Mouse (Mus musculus) embryonic facial prominence, embryonic 14.5 days (tissue): ENCODE measurements around the gene Dcp1b. TPM values are rescaled to one million over a fixed set of nuclear protein-coding genes. Genes with fewer than 3 reads are reported as not detected.
"Not testable (repeated sequence)": the region's sequence is repeated elsewhere in the genome, so short reads cannot be mapped to it uniquely, and the experiment has no call there.

Experiments
- ATAC-seq: fragments of 200-750 bp; cut with Nextera tagmentation; 2 replicates; pipeline ENCODE4 v1.8.0; 2017; ENCODE audit warnings: low read depth, moderate number of reproducible peaks, moderate TSS enrichment
- DNase-seq: peaks from one replicate; pipeline ENCODE4 v3.0.0-alpha.2; 2015; ENCODE audit warnings: low spot score
- H3K27ac ChIP-seq: fragments of 300-500 bp; sonication (generic); replicated peaks from 2 replicates; pipeline ENCODE4 v1.5.1; 2014; ENCODE audit warnings: low read depth, mild to moderate bottlenecking, low read length, moderate library complexity
- H3K27me3 ChIP-seq: fragments of 300-500 bp; sonication (generic); replicated peaks from 2 replicates; pipeline ENCODE4 v1.6.1; 2014; ENCODE audit warnings: low read length; ENCODE audit not compliant: control insufficient read depth, insufficient read depth
- H3K36me3 ChIP-seq: fragments of 300-500 bp; sonication (generic); 2 replicates; pipeline ENCODE4 v1.6.1; 2014; ENCODE audit warnings: low read length, mixed read lengths; ENCODE audit not compliant: control insufficient read depth, insufficient read depth
- H3K4me1 ChIP-seq: fragments of 300-500 bp; sonication (generic); 2 replicates; pipeline ENCODE4 v1.6.1; 2014; ENCODE audit warnings: antibody characterized with exemption, low read length; ENCODE audit not compliant: control insufficient read depth, insufficient read depth
- H3K4me2 ChIP-seq: fragments of 300-500 bp; sonication (generic); 2 replicates; pipeline ENCODE4 v1.6.1; 2014; ENCODE audit warnings: low read depth, mild to moderate bottlenecking, low read length, moderate library complexity, mixed read lengths
- H3K4me3 ChIP-seq: fragments of 300-500 bp; sonication (generic); 2 replicates; pipeline ENCODE4 v1.5.1; 2014; ENCODE audit warnings: low read depth, mild to moderate bottlenecking, low read length
- H3K9ac ChIP-seq: fragments of 300-500 bp; sonication (generic); 2 replicates; pipeline ENCODE4 v1.6.1; 2014; ENCODE audit warnings: low read depth, mild to moderate bottlenecking, low read length, moderate library complexity, mixed read lengths
- H3K9me3 ChIP-seq: fragments of 300-500 bp; sonication (generic); 2 replicates; pipeline ENCODE4 v1.6.1; 2016; ENCODE audit warnings: low read length; ENCODE audit not compliant: control insufficient read depth
- WGBS: fragments of 180-500 bp; shearing (Covaris S2); extraction: QIAGEN DNeasy Blood & Tissue Kit; methylation state at CpG from one replicate; pipeline ENCODE4 v1.1.7; 2014; 5-methylcytosine and 5-hydroxymethylcytosine counted together
- polyA plus RNA-seq: library from polyadenylated mRNA; unstranded; fragments of >200 nt; fragmentation: Nextera tagmentation; extraction: Ambion mirVana; gene quantifications from 2 replicates; pipeline ENCODE4 v1.2.1, GENCODE M21; 2014

The Dcp1b gene
- polyA plus RNA-seq, 1 experiment from 2014 or later: 5.9 TPM

- Histone ChIP-seq H3K4me3 (no peak overlapping the region), H3K4me2 (no peak overlapping the region), H3K9me3 (no peaks in the 10 kb centered on the region), H3K36me3 (no peaks in the 10 kb centered on the region), H3K27me3 (no peaks in the 10 kb centered on the region), H3K9ac (no peak overlapping the region), H3K27ac (no peak overlapping the region), H3K4me1 (peaks cover 7% of the 10 kb centered on the region)
- DNase-seq (no peak), ATAC-seq (no peak)
- WGBS: 51% methylated on average over 8 of the region's 8 CpGs
These were observed 24.3 kb downstream of the Dcp1b start for GRCm38 (mm10) chr6:119199274-119199879.

GRCm38 (mm10) chr6:119200362-119200761 is 25.3 kb downstream of the Dcp1b start:
- DNase-seq (no peak), ATAC-seq (no peak)
- Histone ChIP-seq H3K9me3 (no peaks in the 10 kb centered on the region), H3K4me3 (no peak overlapping the region), H3K4me2 (no peak overlapping the region), H3K27me3 (no peaks in the 10 kb centered on the region), H3K36me3 (no peaks in the 10 kb centered on the region), H3K27ac (no peak overlapping the region), H3K4me1 (peaks cover 7% of the 10 kb centered on the region), H3K9ac (no peak overlapping the region)
- 74% methylated on average over 5 of the region's 5 CpGs for WGBS

GRCm38 (mm10) chr6:119201575-119201974 is 26.5 kb downstream of the Dcp1b start:
- DNase-seq: no peak

GRCm38 (mm10) chr6:119204286-119204685 is 29.2 kb downstream of the Dcp1b start:
- H3K27me3 ChIP-seq: no peaks in the 10 kb centered on the region
- no peak overlapping the region for H3K27ac ChIP-seq
- DNase-seq (no peak), ATAC-seq (no peak)
- peaks cover under 1% of the 10 kb centered on the region for H3K4me1 ChIP-seq
- no peak overlapping the region for H3K9ac ChIP-seq
- H3K4me3 ChIP-seq: no peak overlapping the region
- WGBS: 90% methylated on average over 7 of the region's 7 CpGs
- H3K9me3 ChIP-seq: no peaks in the 10 kb centered on the region
- H3K36me3 ChIP-seq: 0 out of 2 replicates have a peak, but pooled peaks cover 3% of the 10 kb centered on the region
- no peak overlapping the region for H3K4me2 ChIP-seq

More at GRCm38 (mm10) chr6:119201575-119201974, 26.5 kb downstream of the Dcp1b start:
- H3K27ac ChIP-seq: no peak overlapping the region
- H3K36me3 ChIP-seq: 0 out of 2 replicates have a peak, but pooled peaks cover 3% of the 10 kb centered on the region
- 89% methylated on average over 4 of the region's 4 CpGs for WGBS
- no peak for ATAC-seq
- H3K9ac ChIP-seq: no peak overlapping the region
- H3K4me2 ChIP-seq: no peak overlapping the region
- no peaks in the 10 kb centered on the region for H3K9me3 ChIP-seq
- H3K27me3 ChIP-seq: no peaks in the 10 kb centered on the region
- no peak overlapping the region for H3K4me3 ChIP-seq
- H3K4me1 ChIP-seq: peaks cover 7% of the 10 kb centered on the region

- Histone ChIP-seq H3K4me2 (no peak overlapping the region), H3K9ac (no peak overlapping the region), H3K27me3 (no peaks in the 10 kb centered on the region), H3K4me1 (no peaks in the 10 kb centered on the region), H3K9me3 (no peaks in the 10 kb centered on the region), H3K27ac (no peak overlapping the region), H3K4me3 (no peak overlapping the region), H3K36me3 (0 out of 2 replicates have a peak, but pooled peaks cover 3% of the 10 kb centered on the region)
- ATAC-seq: no peak
- 69% methylated on average over 3 of the region's 3 CpGs for WGBS
- no peak for DNase-seq
These were observed 29.9 kb downstream of the Dcp1b start for GRCm38 (mm10) chr6:119204915-119205314.

GRCm38 (mm10) chr6:119206006-119206405 is 31.0 kb downstream of the Dcp1b start:
- 90% methylated on average over 7 of the region's 7 CpGs for WGBS
- not testable (repeated sequence) for H3K9ac ChIP-seq, H3K4me3 ChIP-seq, H3K9me3 ChIP-seq, H3K4me2 ChIP-seq, H3K36me3 ChIP-seq, H3K27me3 ChIP-seq, H3K27ac ChIP-seq, ATAC-seq, H3K4me1 ChIP-seq, DNase-seq

- 84% methylated on average over 5 of the region's 5 CpGs for WGBS
- H3K36me3 ChIP-seq: peaks cover 30% of the 10 kb centered on the region
- no peaks in the 10 kb centered on the region for H3K9me3 ChIP-seq
- no peak overlapping the region for H3K4me3 ChIP-seq
- ATAC-seq (no peak), DNase-seq (no peak)
- no peaks in the 10 kb centered on the region for H3K4me1 ChIP-seq
- no peaks in the 10 kb centered on the region for H3K27me3 ChIP-seq
- no peak overlapping the region for H3K27ac ChIP-seq
- H3K4me2 ChIP-seq: no peak overlapping the region
- H3K9ac ChIP-seq: no peak overlapping the region
These were observed 38.3 kb downstream of the Dcp1b start for GRCm38 (mm10) chr6:119213375-119213774.

GRCm38 (mm10) chr6:119214190-119214589 is 39.1 kb downstream of the Dcp1b start:
- DNase-seq (no peak), ATAC-seq (no peak)
- no peak overlapping the region for H3K27ac ChIP-seq
- 66% methylated on average over 6 of the region's 6 CpGs for WGBS
- no peaks in the 10 kb centered on the region for H3K4me1 ChIP-seq
- peaks cover 30% of the 10 kb centered on the region for H3K36me3 ChIP-seq
- no peak overlapping the region for H3K4me3 ChIP-seq
- H3K9me3 ChIP-seq: no peaks in the 10 kb centered on the region
- no peak overlapping the region for H3K9ac ChIP-seq
- H3K27me3 ChIP-seq: no peaks in the 10 kb centered on the region
- no peak overlapping the region for H3K4me2 ChIP-seq

GRCm38 (mm10) chr6:119215040-119215613 is 40.1 kb downstream of the Dcp1b start:
- WGBS: 90% methylated on average over 10 of the region's 10 CpGs
- no peak overlapping the region for H3K9ac ChIP-seq

More at GRCm38 (mm10) chr6:119215040-119215613, 40.1 kb downstream of the Dcp1b start:
- no peak overlapping the region for H3K4me2 ChIP-seq
- ATAC-seq: no peak
- peaks cover 30% of the 10 kb centered on the region for H3K36me3 ChIP-seq
- H3K4me1 ChIP-seq: no peaks in the 10 kb centered on the region
- no peaks in the 10 kb centered on the region for H3K27me3 ChIP-seq
- H3K27ac ChIP-seq: no peak overlapping the region
- H3K9me3 ChIP-seq: no peaks in the 10 kb centered on the region
- H3K4me3 ChIP-seq: no peak overlapping the region
- no peak for DNase-seq
